Mouse (Mus musculus) stomach, embryonic 16.5 days (tissue): ENCODE data around the gene Misp. TPM values are rescaled to one million over a fixed set of nuclear protein-coding genes. Genes with fewer than 3 reads are reported as not detected.

Source experiments
- ATAC-seq: fragments of 200-750 bp; cut with Nextera tagmentation; 2 replicates; pipeline ENCODE4 v1.8.0; 2017; ENCODE audit warnings: moderate number of reproducible peaks, moderate TSS enrichment; ENCODE audit not compliant: insufficient read depth, low FRiP score
- H3K27ac ChIP-seq: fragments of 300-500 bp; sonication (generic); 2 replicates; pipeline ENCODE4 v1.5.1; 2014; ENCODE audit warnings: low read length
- H3K27me3 ChIP-seq: fragments of 300-500 bp; sonication (generic); 2 replicates; pipeline ENCODE4 v1.6.1; 2014; ENCODE audit warnings: low read length, control low read depth, mixed read lengths; ENCODE audit not compliant: control insufficient read depth, insufficient read depth
- H3K36me3 ChIP-seq: fragments of 300-500 bp; sonication (generic); 2 replicates; pipeline ENCODE4 v1.6.1; 2014; ENCODE audit warnings: low read length; ENCODE audit not compliant: control insufficient read depth, insufficient read depth
- H3K4me1 ChIP-seq: fragments of 300-500 bp; sonication (generic); 2 replicates; pipeline ENCODE4 v1.6.1; 2014; ENCODE audit warnings: low read length, control low read depth, mixed read lengths; ENCODE audit not compliant: control insufficient read depth, insufficient read depth
- H3K4me2 ChIP-seq: fragments of 300-500 bp; sonication (generic); 2 replicates; pipeline ENCODE4 v1.6.1; 2014; ENCODE audit warnings: low read depth, low read length, mixed read lengths
- H3K4me3 ChIP-seq: fragments of 300-500 bp; sonication (generic); replicated peaks from 2 replicates; pipeline ENCODE4 v1.5.1; 2014; ENCODE audit warnings: mild to moderate bottlenecking, low read length
- H3K9ac ChIP-seq: fragments of 300-500 bp; sonication (generic); 2 replicates; pipeline ENCODE4 v1.6.1; 2014; ENCODE audit warnings: low read length
- H3K9me3 ChIP-seq: fragments of 300-500 bp; sonication (generic); replicated peaks from 2 replicates; pipeline ENCODE4 v1.6.1; 2016; ENCODE audit warnings: low read length, control low read depth; ENCODE audit not compliant: control insufficient read depth
- WGBS: fragments of 180-500 bp; shearing (Covaris S2); extraction: QIAGEN DNeasy Blood & Tissue Kit; methylation state at CpG from one replicate; pipeline ENCODE4 v1.1.7; 2014; 5-methylcytosine and 5-hydroxymethylcytosine counted together
- polyA plus RNA-seq: library from polyadenylated mRNA; unstranded; fragments of >200 nt; fragmentation: Nextera tagmentation; extraction: Ambion mirVana; gene quantifications from 2 replicates; pipeline ENCODE4 v1.2.1, GENCODE M21; 2015

Gene Misp
- polyA plus RNA-seq, 1 experiment from 2014 or later = 50.6 TPM

- Histone ChIP-seq H3K9me3 (no peaks in the 10 kb centered on the region), H3K27me3 (no peaks in the 10 kb centered on the region), H3K4me3 (peak overlapping the region; percentile 97), H3K36me3 (peaks cover 42% of the 10 kb centered on the region), H3K4me2 (peak overlapping the region; percentile 89), H3K4me1 (peaks cover 34% of the 10 kb centered on the region), H3K27ac (peak overlapping the region; percentile 52), H3K9ac (peak overlapping the region; percentile 99)
- no peak for ATAC-seq
- 37% methylated on average over 16 of the region's 17 CpGs for WGBS
Measured at GRCm38 (mm10) chr10:79858416-79859074, 37.8 kb downstream of the Misp start.

GRCm38 (mm10) chr10:79859116-79859515, 38.3 kb downstream of the Misp start:
- Histone ChIP-seq H3K27me3 (no peaks in the 10 kb centered on the region), H3K4me1 (peaks cover 34% of the 10 kb centered on the region), H3K9ac (no peak overlapping the region; the same call in 1 of the 2 replicates), H3K27ac (no peak overlapping the region), H3K4me3 (no peak overlapping the region), H3K9me3 (no peaks in the 10 kb centered on the region), H3K36me3 (peaks cover 42% of the 10 kb centered on the region), H3K4me2 (no peak overlapping the region)
- ATAC-seq = no peak
- whole genome bisulfite sequencing = 73% methylated on average over 11 of the region's 11 CpGs

GRCm38 (mm10) chr10:79860079-79860911, 39.5 kb downstream of the Misp start:
- WGBS = 89% methylated on average over 26 of the region's 26 CpGs
- H3K4me1 ChIP-seq = peaks cover 34% of the 10 kb centered on the region
- H3K27me3 ChIP-seq = no peaks in the 10 kb centered on the region

DNA sequence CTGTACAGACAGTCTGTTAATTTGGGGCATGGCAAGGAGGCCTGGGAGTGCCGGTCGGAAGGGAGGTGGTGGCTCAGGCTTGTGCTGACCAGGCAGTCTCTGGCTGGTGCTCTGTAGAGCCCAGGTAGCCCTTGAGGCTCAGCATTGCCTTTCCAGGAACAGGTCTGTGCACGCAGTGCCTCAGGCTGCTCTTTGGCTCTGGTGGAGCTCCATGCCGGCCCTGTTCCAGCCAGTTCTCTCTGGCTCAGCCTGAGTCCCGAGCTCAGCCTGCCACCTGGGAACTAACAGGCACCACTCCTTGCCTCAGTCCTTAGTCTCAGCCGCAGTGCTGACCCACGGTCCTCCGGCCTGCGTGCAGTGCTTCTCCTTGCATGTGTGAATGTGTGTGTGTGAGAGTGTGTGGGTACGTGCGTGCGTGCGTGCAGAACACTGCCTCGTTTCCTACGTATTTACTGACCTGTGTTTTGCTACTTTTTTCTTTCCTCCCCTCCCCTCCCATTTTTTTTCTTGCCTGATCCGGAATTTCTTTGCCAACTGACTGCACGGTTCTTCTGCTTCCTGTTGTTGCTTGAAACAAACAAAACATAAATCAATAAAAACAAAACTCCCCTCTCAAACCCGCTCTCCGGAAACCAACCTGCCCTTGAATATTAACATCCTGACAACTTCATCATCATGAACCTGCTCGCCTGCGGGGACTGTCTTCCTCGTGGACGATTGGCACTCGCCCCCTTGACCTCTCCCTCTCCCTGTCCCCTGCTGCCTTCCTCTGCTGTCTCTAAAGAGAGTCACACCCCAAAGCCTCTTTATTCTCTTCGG, 40.6 kb downstream of the Misp start:
- Histone ChIP-seq H3K4me1 (peaks cover 36% of the 10 kb centered on the region), H3K9ac (no peak overlapping the region), H3K27ac (no peak overlapping the region), H3K4me3 (no peak overlapping the region), H3K4me2 (no peak overlapping the region), H3K27me3 (no peaks in the 10 kb centered on the region), H3K36me3 (peaks cover 42% of the 10 kb centered on the region), H3K9me3 (no peaks in the 10 kb centered on the region)
- no peak for ATAC-seq
- WGBS = 72% methylated on average over 25 of the region's 25 CpGs

More at GRCm38 (mm10) chr10:79860079-79860911, 39.5 kb downstream of the Misp start:
- Histone ChIP-seq H3K4me3 (no peak overlapping the region), H3K4me2 (no peak overlapping the region), H3K9ac (peak overlapping the region; percentile 31; the same call in 1 of the 2 replicates), H3K27ac (no peak overlapping the region), H3K36me3 (peaks cover 42% of the 10 kb centered on the region), H3K9me3 (no peaks in the 10 kb centered on the region)
- ATAC-seq = no peak

GRCm38 (mm10) chr10:79862049-79862788, 41.4 kb downstream of the Misp start:
- Histone ChIP-seq H3K27me3 (no peaks in the 10 kb centered on the region), H3K9ac (no peak overlapping the region), H3K4me1 (peaks cover 29% of the 10 kb centered on the region), H3K4me3 (no peak overlapping the region), H3K4me2 (no peak overlapping the region), H3K27ac (no peak overlapping the region), H3K9me3 (no peaks in the 10 kb centered on the region), H3K36me3 (peaks cover 42% of the 10 kb centered on the region)
- 84% methylated on average over 23 of the region's 23 CpGs for WGBS
- ATAC-seq = no peak

DNA sequence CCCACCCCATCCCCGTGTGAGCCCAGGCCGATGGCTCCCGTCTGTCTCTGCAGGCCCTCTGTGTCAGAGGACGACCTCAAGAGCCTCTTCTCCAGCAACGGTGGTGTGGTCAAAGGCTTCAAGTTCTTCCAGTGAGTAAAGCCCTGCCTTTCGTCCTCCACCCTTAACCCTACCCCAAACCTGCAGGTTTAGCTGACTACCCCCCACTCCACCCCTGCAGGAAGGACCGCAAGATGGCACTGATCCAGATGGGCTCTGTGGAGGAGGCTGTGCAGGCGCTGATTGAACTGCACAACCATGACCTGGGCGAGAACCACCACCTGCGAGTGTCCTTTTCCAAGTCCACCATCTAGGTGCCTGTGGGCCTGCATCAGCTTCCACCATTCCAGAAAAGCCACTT, 42.1 kb downstream of the Misp start:
- WGBS = 57% methylated on average over 10 of the region's 10 CpGs
- H3K27ac ChIP-seq = no peak overlapping the region
- H3K9me3 ChIP-seq = no peaks in the 10 kb centered on the region
- H3K4me1 ChIP-seq = peaks cover 22% of the 10 kb centered on the region
- H3K36me3 ChIP-seq = peaks cover 42% of the 10 kb centered on the region
- no peak overlapping the region for H3K9ac ChIP-seq
- H3K4me2 ChIP-seq = no peak overlapping the region
- no peak overlapping the region for H3K4me3 ChIP-seq
- ATAC-seq = no peak
- H3K27me3 ChIP-seq = no peaks in the 10 kb centered on the region

GRCm38 (mm10) chr10:79864351-79865188, 43.8 kb downstream of the Misp start:
- H3K9ac ChIP-seq = no peak overlapping the region
- H3K4me3 ChIP-seq = no peak overlapping the region
- no peak overlapping the region; the same call in 1 of the 2 replicates for H3K27ac ChIP-seq
- WGBS = 46% methylated on average over 10 of the region's 10 CpGs
- no peak overlapping the region for H3K4me2 ChIP-seq
- H3K9me3 ChIP-seq = no peaks in the 10 kb centered on the region
- H3K27me3 ChIP-seq = no peaks in the 10 kb centered on the region
- H3K4me1 ChIP-seq = 0 out of 2 replicates have a peak, but pooled peaks cover 7% of the 10 kb centered on the region
- H3K36me3 ChIP-seq = peaks cover 37% of the 10 kb centered on the region
- peak; percentile 8; the same call in 1 of the 2 replicates for ATAC-seq

GRCm38 (mm10) chr10:79865189-79865601, 44.4 kb downstream of the Misp start:
- no peak overlapping the region for H3K4me2 ChIP-seq
- 0 out of 2 replicates have a peak, but pooled peaks cover 5% of the 10 kb centered on the region for H3K4me1 ChIP-seq
- 56% methylated on average over 12 of the region's 12 CpGs for WGBS
- H3K27ac ChIP-seq = no peak overlapping the region; the same call in 1 of the 2 replicates
- no peaks in the 10 kb centered on the region for H3K27me3 ChIP-seq
- no peaks in the 10 kb centered on the region for H3K9me3 ChIP-seq
- H3K4me3 ChIP-seq = no peak overlapping the region
- H3K9ac ChIP-seq = no peak overlapping the region
- 0 out of 2 replicates have a peak, but pooled peaks have one; percentile 4 for ATAC-seq
- H3K36me3 ChIP-seq = peaks cover 31% of the 10 kb centered on the region
